In the genomic region with DNA sequence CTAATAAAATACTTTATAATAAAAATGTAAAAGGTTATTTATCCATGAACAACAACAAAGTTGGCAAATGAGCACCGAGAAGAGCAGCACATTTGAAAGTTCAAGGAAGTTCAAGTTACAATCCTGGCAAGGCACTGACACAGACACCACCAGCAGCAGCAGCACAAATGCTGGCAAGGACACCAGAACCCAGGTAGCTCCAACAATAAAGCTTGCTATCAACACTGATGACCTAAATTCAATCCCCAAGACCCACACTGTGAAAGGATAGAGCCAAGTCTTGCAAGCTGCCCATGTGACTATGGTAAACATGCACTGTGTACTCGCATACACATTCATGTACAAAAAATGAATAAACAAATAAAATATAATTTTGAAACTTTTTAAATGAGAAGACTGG, we compare ENCODE assay signal across 20 mouse cellular contexts. TPM values are rescaled to one million over a fixed set of nuclear protein-coding genes. Genes with fewer than 3 reads are reported as not detected.
DNase-seq lines count a peak whose midpoint lies in the region; ATAC-seq lines count a peak whose summit lies in the region.
"Had no signal": no experiment of that assay in that cellular context is flagged by ENCODE, and none has a peak within 500 bp of the region (broad histone marks: within the 10 kb centered on the region; RNA-seq: fewer than 3 reads in every experiment).

No protein-coding gene starts in this region.

- no peaks in the 10 kb centered on the region for H3K27me3 ChIP-seq in heart, embryonic 11.5 days (ENCODE audit: control insufficient read depth, insufficient read depth, low read length)
- H3K27me3 ChIP-seq: embryonic facial prominence, embryonic 12.5 days; embryonic facial prominence, embryonic 15.5 days; hindbrain, embryonic 12.5 days; hindbrain, embryonic 15.5 days had no signal

- ATAC-seq in cerebellum, adult (ENCODE audit: insufficient number of reproducible peaks, low FRiP score, low TSS enrichment) = no peak
- no peak for ATAC-seq in heart, embryonic 11.5 days (replicated peaks; ENCODE audit: insufficient number of reproducible peaks, low FRiP score, low TSS enrichment)
- ATAC-seq: CD4-positive, CD25-positive, alpha-beta regulatory T cell, adult 4 months; forebrain, embryonic 14.5 days; forebrain, postnatal 0 days; intestine, postnatal 0 days had no signal

- peak; percentile 38 for DNase-seq in cerebellum, adult 9-10 months
- DNase-seq in cerebellum, postnatal 14 days = peak; percentile 14 to 33
- DNase-seq in cerebellum, postnatal 36 days = no peak
- DNase-seq in heart, adult 11 months = peak; percentile 31
- DNase-seq: adrenal gland, adult 8-10 months; adrenal gland, postnatal 36 days; forebrain, postnatal 0 days; gastrocnemius, postnatal 10 days; heart, adult 2 months; kidney, adult 2 months had no signal

- no peaks in the 10 kb centered on the region for H3K9me3 ChIP-seq in heart, embryonic 11.5 days (replicated peaks; ENCODE audit: control insufficient read depth, low read length)
- H3K9me3 ChIP-seq: embryonic facial prominence, embryonic 12.5 days; embryonic facial prominence, embryonic 15.5 days; heart, embryonic 10.5 days; hindbrain, embryonic 12.5 days; hindbrain, embryonic 15.5 days had no signal

- peaks cover 27% of the 10 kb centered on the region for H3K36me3 ChIP-seq in heart, embryonic 11.5 days (ENCODE audit: control insufficient read depth, insufficient read depth, low read length)

- WGBS in heart, embryonic 11.5 days (ENCODE audit: insufficient replicate concordance) = 92% methylated on average over 2 of the region's 2 CpGs

- no peak overlapping the region for H3K4me3 ChIP-seq in heart, embryonic 11.5 days (ENCODE audit: low read depth, low read length)
- H3K4me3 ChIP-seq: embryonic facial prominence, embryonic 12.5 days; embryonic facial prominence, embryonic 15.5 days; heart, adult 2 months; heart, embryonic 10.5 days; hindbrain, embryonic 12.5 days; hindbrain, embryonic 15.5 days had no signal

- H3K27ac ChIP-seq in heart, embryonic 11.5 days (ENCODE audit: low read depth, low read length) = no peak overlapping the region
- H3K27ac ChIP-seq: embryonic facial prominence, embryonic 12.5 days; embryonic facial prominence, embryonic 15.5 days; heart, adult 2 months; heart, embryonic 10.5 days; hindbrain, embryonic 12.5 days; hindbrain, embryonic 15.5 days had no signal

- no peak overlapping the region for H3K4me2 ChIP-seq in heart, embryonic 11.5 days
- H3K4me2 ChIP-seq: embryonic facial prominence, embryonic 12.5 days; embryonic facial prominence, embryonic 15.5 days; hindbrain, embryonic 12.5 days; hindbrain, embryonic 15.5 days had no signal

- no peak overlapping the region for H3K9ac ChIP-seq in heart, embryonic 11.5 days (ENCODE audit: low read depth, low read length)
- H3K9ac ChIP-seq: embryonic facial prominence, embryonic 12.5 days; embryonic facial prominence, embryonic 15.5 days; forebrain, postnatal 0 days; hindbrain, embryonic 12.5 days; hindbrain, embryonic 15.5 days had no signal

- H3K4me1 ChIP-seq in heart, embryonic 11.5 days (ENCODE audit: control insufficient read depth, insufficient read depth, low read length) = no peaks in the 10 kb centered on the region
- H3K4me1 ChIP-seq: embryonic facial prominence, embryonic 12.5 days; embryonic facial prominence, embryonic 15.5 days; heart, embryonic 10.5 days; hindbrain, embryonic 12.5 days; hindbrain, embryonic 15.5 days had no signal

RNA-seq across cellular contexts. Expression of a gene that starts 38.7 kb away (rescaled TPM):
- 51.2 and 53.8 TPM in 2 replicates for polyA plus RNA-seq in heart, embryonic 11.5 days (2014; fragmentation: Nextera tagmentation; extraction: Ambion mirVana)

RNA-seq across cellular contexts. Expression of a gene that starts 54.4 kb away (rescaled TPM):
- polyA plus RNA-seq in heart, embryonic 11.5 days (2014; fragmentation: Nextera tagmentation; extraction: Ambion mirVana) = 10.3 and 12.3 TPM in 2 replicates

Comparison
In these comparisons a context has a peak if more than half of its experiments do, and no peak if none do; other contexts are left out.
1. DNase-seq: peak in cerebellum, adult 9-10 months (single experiment), cerebellum, postnatal 14 days (2 of 2) and heart, adult 11 months (single experiment); none in cerebellum, postnatal 36 days (0 of 2).